Mouse (Mus musculus) lung, adult 2 months (tissue): Measurements from ENCODE around the gene Aaas.

Source experiments
- CTCF ChIP-seq: fragments of 200-500 bp; IDR thresholded peaks from 2 replicates; pipeline ENCODE4 v1.5.1; 2011; ENCODE audit warnings: mild to moderate bottlenecking, low read length, control low read depth; ENCODE audit not compliant: insufficient read depth
- POLR2A ChIP-seq: fragments of 200-500 bp; IDR thresholded peaks from 2 replicates; pipeline ENCODE4 v1.6.1; 2011; ENCODE audit warnings: low read depth, mild to moderate bottlenecking, control low read depth, low read length, borderline replicate concordance; ENCODE audit errors: extremely low read depth

- TF ChIP-seq CTCF: no peak
- no peak for TF ChIP-seq POLR2A
Measured at GRCm38 (mm10) chr15:102362648-102363047, 12.1 kb upstream of the Aaas start.
